Mouse (Mus musculus) lung, postnatal 0 days (tissue): ENCODE data around the gene Ap1b1. TPM values are rescaled to one million over a fixed set of nuclear protein-coding genes. Genes with fewer than 3 reads are reported as not detected.

ENCODE experiments used
- ATAC-seq: fragments of 200-750 bp; cut with Nextera tagmentation; 2 replicates; pipeline ENCODE4 v1.8.0; 2017; ENCODE audit warnings: moderate library complexity
- DNase-seq: peaks from one replicate; pipeline ENCODE4 v3.0.0-alpha.2; 2016; ENCODE audit warnings: low spot score
- H3K27ac ChIP-seq: fragments of 300-500 bp; sonication (generic); 2 replicates; pipeline ENCODE4 v1.5.1; 2014; ENCODE audit warnings: antibody characterized with exemption, mild to moderate bottlenecking, low read length, mixed read lengths
- H3K27me3 ChIP-seq: fragments of 300-500 bp; sonication (generic); replicated peaks from 2 replicates; pipeline ENCODE4 v1.6.1; 2014; ENCODE audit warnings: low read length, mixed read lengths; ENCODE audit not compliant: insufficient read depth
- H3K36me3 ChIP-seq: fragments of 300-500 bp; sonication (generic); 2 replicates; pipeline ENCODE4 v1.6.1; 2014; ENCODE audit warnings: low read length, mixed read lengths; ENCODE audit not compliant: insufficient read depth
- H3K4me1 ChIP-seq: fragments of 300-500 bp; sonication (generic); 2 replicates; pipeline ENCODE4 v1.6.1; 2014; ENCODE audit warnings: antibody characterized with exemption, low read depth, low read length, mixed read lengths; ENCODE audit not compliant: insufficient read depth
- H3K4me2 ChIP-seq: fragments of 300-500 bp; sonication (generic); replicated peaks from 2 replicates; pipeline ENCODE4 v1.6.1; 2014; ENCODE audit warnings: low read depth, mild to moderate bottlenecking, low read length, moderate library complexity, mixed read lengths
- H3K4me3 ChIP-seq: fragments of 300-500 bp; sonication (generic); 2 replicates; pipeline ENCODE4 v1.5.1; 2014; ENCODE audit warnings: low read depth, low read length
- H3K9ac ChIP-seq: fragments of 300-500 bp; sonication (generic); replicated peaks from 2 replicates; pipeline ENCODE4 v1.6.1; 2014; ENCODE audit warnings: low read depth, mild to moderate bottlenecking
- H3K9me3 ChIP-seq: fragments of 300-500 bp; sonication (generic); 2 replicates; pipeline ENCODE4 v1.6.1; 2016; ENCODE audit warnings: low read length, mixed read lengths
- CTCF ChIP-seq: IDR thresholded peaks from 2 replicates; pipeline ENCODE4 v1.5.1; 2016; ENCODE audit warnings: antibody characterized with exemption, mild to moderate bottlenecking
- EP300 ChIP-seq: IDR thresholded peaks from 2 replicates; pipeline ENCODE4 v1.6.1; 2016; ENCODE audit warnings: antibody characterized with exemption, mild to moderate bottlenecking, control low read depth
- WGBS: fragments of 180-500 bp; shearing (Covaris S2); extraction: QIAGEN DNeasy Blood & Tissue Kit; methylation state at CpG from one replicate; pipeline ENCODE4 v1.1.7; 2014; 5-methylcytosine and 5-hydroxymethylcytosine counted together
- polyA plus RNA-seq: library from polyadenylated mRNA; unstranded; fragments of >200 nt; fragmentation: Nextera tagmentation; extraction: Ambion mirVana; gene quantifications from 2 replicates; pipeline ENCODE4 v1.2.1, GENCODE M21; 2015

Ap1b1 gene
- polyA plus RNA-seq, 1 experiment from 2014 or later, result 27.3 TPM

- TF ChIP-seq EP300, result no peak
- TF ChIP-seq CTCF, result no peak
- peaks cover 35% of the 10 kb centered on the region; the same call in 1 of the 2 replicates for H3K36me3 ChIP-seq
- H3K27ac ChIP-seq, result no peak overlapping the region
- H3K9me3 ChIP-seq, result no peaks in the 10 kb centered on the region
- H3K27me3 ChIP-seq, result no peaks in the 10 kb centered on the region
- no peaks in the 10 kb centered on the region for H3K4me1 ChIP-seq
- no peak for ATAC-seq
- H3K4me2 ChIP-seq, result no peak overlapping the region
- WGBS, result 89% methylated on average over 4 of the region's 4 CpGs
- H3K9ac ChIP-seq, result no peak overlapping the region
- no peak for DNase-seq
- H3K4me3 ChIP-seq, result no peak overlapping the region
These were observed 48.8 kb downstream of the Ap1b1 start for GRCm38 (mm10) chr11:5035421-5035820.

- no peak overlapping the region for H3K4me3 ChIP-seq
- ATAC-seq, result no peak
- no peaks in the 10 kb centered on the region for H3K9me3 ChIP-seq
- H3K9ac ChIP-seq, result no peak overlapping the region
- WGBS, result 79% methylated on average over 8 of the region's 8 CpGs
- TF ChIP-seq EP300, result no peak
- TF ChIP-seq CTCF, result no peak
- H3K27me3 ChIP-seq, result no peaks in the 10 kb centered on the region
- no peaks in the 10 kb centered on the region for H3K4me1 ChIP-seq
- H3K36me3 ChIP-seq, result peaks cover 35% of the 10 kb centered on the region
- H3K27ac ChIP-seq, result no peak overlapping the region
- DNase-seq, result no peak
- no peak overlapping the region for H3K4me2 ChIP-seq
These were observed 50.7 kb downstream of the Ap1b1 start for GRCm38 (mm10) chr11:5037146-5037854.

GRCm38 (mm10) chr11:5040585-5040984 is 54.0 kb downstream of the Ap1b1 start:
- Histone ChIP-seq H3K4me2 (no peak overlapping the region), H3K27ac (no peak overlapping the region), H3K36me3 (peaks cover 17% of the 10 kb centered on the region), H3K4me1 (no peaks in the 10 kb centered on the region), H3K9me3 (no peaks in the 10 kb centered on the region), H3K27me3 (no peaks in the 10 kb centered on the region), H3K4me3 (no peak overlapping the region), H3K9ac (no peak overlapping the region)
- no peak for TF ChIP-seq EP300
- no peak for TF ChIP-seq CTCF
- 93% methylated on average over 5 of the region's 5 CpGs for WGBS
- ATAC-seq (no peak), DNase-seq (no peak)

- H3K4me1 ChIP-seq, result no peaks in the 10 kb centered on the region
- no peak overlapping the region for H3K9ac ChIP-seq
- no peak for ATAC-seq
- H3K4me3 ChIP-seq, result no peak overlapping the region
- no peaks in the 10 kb centered on the region for H3K9me3 ChIP-seq
- no peak for DNase-seq
- no peaks in the 10 kb centered on the region for H3K27me3 ChIP-seq
- no peak overlapping the region for H3K27ac ChIP-seq
- no peak for TF ChIP-seq CTCF
- TF ChIP-seq EP300, result no peak
- H3K36me3 ChIP-seq, result peaks cover 17% of the 10 kb centered on the region
- 67% methylated on average over 17 of the region's 18 CpGs for WGBS
- no peak overlapping the region for H3K4me2 ChIP-seq
These were observed 54.6 kb downstream of the Ap1b1 start for GRCm38 (mm10) chr11:5041144-5041780.

- no peak overlapping the region for H3K27ac ChIP-seq
- H3K36me3 ChIP-seq, result peaks cover 12% of the 10 kb centered on the region
- H3K4me2 ChIP-seq, result no peak overlapping the region
- H3K9me3 ChIP-seq, result no peaks in the 10 kb centered on the region
- TF ChIP-seq EP300 (no peak), CTCF (no peak)
- WGBS, result 73% methylated on average over 8 of the region's 8 CpGs
- DNase-seq, result no peak
- ATAC-seq, result no peak
- H3K27me3 ChIP-seq, result no peaks in the 10 kb centered on the region
- no peaks in the 10 kb centered on the region for H3K4me1 ChIP-seq
- no peak overlapping the region for H3K4me3 ChIP-seq
- H3K9ac ChIP-seq, result no peak overlapping the region
These were observed 56.2 kb downstream of the Ap1b1 start for GRCm38 (mm10) chr11:5042645-5043381.

GRCm38 (mm10) chr11:5046321-5046926 is 59.8 kb downstream of the Ap1b1 start:
- Histone ChIP-seq H3K36me3 (peaks cover 10% of the 10 kb centered on the region), H3K27me3 (no peaks in the 10 kb centered on the region), H3K4me2 (no peak overlapping the region), H3K4me3 (no peak overlapping the region), H3K9ac (no peak overlapping the region), H3K27ac (no peak overlapping the region), H3K9me3 (no peaks in the 10 kb centered on the region), H3K4me1 (no peaks in the 10 kb centered on the region)
- no peak for DNase-seq
- 47% methylated on average over 12 of the region's 12 CpGs for WGBS
- TF ChIP-seq CTCF (no peak), EP300 (no peak)
- no peak for ATAC-seq
